Mouse (Mus musculus) midbrain, postnatal 0 days (tissue): ENCODE data around the gene Ccser1. TPM values are rescaled to one million over a fixed set of nuclear protein-coding genes. Genes with fewer than 3 reads are reported as not detected.
"Not testable (repeated sequence)": the region's sequence is repeated elsewhere in the genome, so short reads cannot be mapped to it uniquely, and the experiment has no call there.

ENCODE experiments used
- ATAC-seq: fragments of 200-750 bp; cut with Nextera tagmentation; 2 replicates; pipeline ENCODE4 v1.8.0; 2017; ENCODE audit warnings: moderate number of reproducible peaks, mild to moderate bottlenecking, moderate TSS enrichment, moderate library complexity; ENCODE audit not compliant: low FRiP score
- DNase-seq: peaks from one replicate; pipeline ENCODE4 v3.0.0-alpha.2; 2015; ENCODE audit warnings: low spot score
- H3K27ac ChIP-seq: fragments of 300-500 bp; sonication (generic); 2 replicates; pipeline ENCODE4 v1.5.1; 2014; ENCODE audit warnings: low read depth, mild to moderate bottlenecking, low read length, mixed read lengths
- H3K27me3 ChIP-seq: fragments of 300-500 bp; sonication (generic); 2 replicates; pipeline ENCODE4 v1.6.1; 2014; ENCODE audit warnings: low read length, control low read depth, mixed read lengths; ENCODE audit not compliant: insufficient read depth
- H3K36me3 ChIP-seq: fragments of 300-500 bp; sonication (generic); 2 replicates; pipeline ENCODE4 v1.6.1; 2014; ENCODE audit warnings: low read length, control low read depth, mixed read lengths; ENCODE audit not compliant: insufficient read depth
- H3K4me1 ChIP-seq: fragments of 300-500 bp; sonication (generic); 2 replicates; pipeline ENCODE4 v1.6.1; 2014; ENCODE audit warnings: mild to moderate bottlenecking, control low read depth, antibody characterized with exemption, low read length, mixed read lengths; ENCODE audit not compliant: insufficient read depth
- H3K4me2 ChIP-seq: fragments of 300-500 bp; sonication (generic); 2 replicates; pipeline ENCODE4 v1.6.1; 2014; ENCODE audit warnings: low read depth, mild to moderate bottlenecking, low read length, mixed read lengths; ENCODE audit not compliant: poor library complexity, severe bottlenecking
- H3K4me3 ChIP-seq: fragments of 300-500 bp; sonication (generic); 2 replicates; pipeline ENCODE4 v1.5.1; 2014; ENCODE audit warnings: low read depth, mild to moderate bottlenecking, low read length, moderate library complexity
- H3K9ac ChIP-seq: fragments of 300-500 bp; sonication (generic); replicated peaks from 2 replicates; pipeline ENCODE4 v1.6.1; 2014; ENCODE audit warnings: mild to moderate bottlenecking, low read length, moderate library complexity, mixed read lengths; ENCODE audit not compliant: poor library complexity, severe bottlenecking
- H3K9me3 ChIP-seq: fragments of 300-500 bp; sonication (generic); 2 replicates; pipeline ENCODE4 v1.6.1; 2016; ENCODE audit warnings: low read length, control low read depth
- CTCF ChIP-seq: IDR thresholded peaks from 2 replicates; pipeline ENCODE4 v1.5.1; 2016; ENCODE audit warnings: antibody characterized with exemption, mild to moderate bottlenecking
- WGBS: fragments of 180-500 bp; shearing (Covaris S2); extraction: QIAGEN DNeasy Blood & Tissue Kit; methylation state at CpG from one replicate; pipeline ENCODE4 v1.1.7; 2014; 5-methylcytosine and 5-hydroxymethylcytosine counted together
- polyA plus RNA-seq: library from polyadenylated mRNA; unstranded; fragments of >200 nt; fragmentation: Nextera tagmentation; extraction: Ambion mirVana; gene quantifications from 2 replicates; pipeline ENCODE4 v1.2.1, GENCODE M21; 2015
- total RNA-seq: library from RNA; depleted of rRNA; stranded (reverse); fragments of >200 nt; gene quantifications from 2 replicates; pipeline ENCODE4 v1.2.3, GENCODE M21; 2014

Gene Ccser1
- total and polyA plus RNA-seq, 2 experiments from 2014 or later = 13.9 to 51.4 TPM

- Histone ChIP-seq H3K4me1 (no peaks in the 10 kb centered on the region), H3K27ac (no peak overlapping the region), H3K27me3 (no peaks in the 10 kb centered on the region), H3K36me3 (no peaks in the 10 kb centered on the region), H3K9ac (no peak overlapping the region), H3K4me2 (no peak overlapping the region), H3K4me3 (no peak overlapping the region), H3K9me3 (no peaks in the 10 kb centered on the region)
- DNase-seq = peak; percentile 75
- ATAC-seq = no peak
- no peak for TF ChIP-seq CTCF
- whole genome bisulfite sequencing = 75% methylated on average over 2 of the region's 2 CpGs
Observed at GRCm38 (mm10) chr6:61976878-61977277, 796.8 kb downstream of the Ccser1 start.

- H3K9ac ChIP-seq = no peak overlapping the region
- no peaks in the 10 kb centered on the region for H3K9me3 ChIP-seq
- no peaks in the 10 kb centered on the region for H3K27me3 ChIP-seq
- H3K4me1 ChIP-seq = no peaks in the 10 kb centered on the region
- no peak overlapping the region for H3K4me2 ChIP-seq
- H3K36me3 ChIP-seq = no peaks in the 10 kb centered on the region
- ATAC-seq (no peak), DNase-seq (peak; percentile 11)
- H3K27ac ChIP-seq = no peak overlapping the region
- no peak overlapping the region for H3K4me3 ChIP-seq
- WGBS = 24% methylated on average over 2 of the region's 2 CpGs
- TF ChIP-seq CTCF = peak; percentile 67
Observed at GRCm38 (mm10) chr6:61978379-61978778, 798.3 kb downstream of the Ccser1 start.

- no peak for TF ChIP-seq CTCF
- Histone ChIP-seq H3K4me3 (no peak overlapping the region), H3K4me1 (no peaks in the 10 kb centered on the region), H3K27me3 (no peaks in the 10 kb centered on the region), H3K9me3 (no peaks in the 10 kb centered on the region), H3K9ac (no peak overlapping the region), H3K27ac (no peak overlapping the region), H3K36me3 (no peaks in the 10 kb centered on the region), H3K4me2 (no peak overlapping the region)
- ATAC-seq = no peak
- no peak for DNase-seq
Observed at GRCm38 (mm10) chr6:62014374-62014773, 834.2 kb downstream of the Ccser1 start.

GRCm38 (mm10) chr6:62044454-62044853 is 864.3 kb downstream of the Ccser1 start:
- no peak overlapping the region for H3K9ac ChIP-seq
- H3K4me2 ChIP-seq = no peak overlapping the region
- DNase-seq (no peak), ATAC-seq (no peak)
- H3K9me3 ChIP-seq = no peaks in the 10 kb centered on the region
- H3K4me1 ChIP-seq = no peaks in the 10 kb centered on the region
- no peak for TF ChIP-seq CTCF
- no peak overlapping the region for H3K4me3 ChIP-seq
- 80% methylated on average over 1 of the region's 1 CpGs for WGBS
- H3K27me3 ChIP-seq = no peaks in the 10 kb centered on the region
- no peaks in the 10 kb centered on the region for H3K36me3 ChIP-seq
- no peak overlapping the region for H3K27ac ChIP-seq

- not testable (repeated sequence) for H3K4me1 ChIP-seq, H3K27me3 ChIP-seq, H3K9me3 ChIP-seq, H3K36me3 ChIP-seq, H3K4me3 ChIP-seq, H3K27ac ChIP-seq, H3K9ac ChIP-seq, H3K4me2 ChIP-seq, DNase-seq, ATAC-seq
- WGBS = 87% methylated on average over 1 of the region's 1 CpGs
Observed at GRCm38 (mm10) chr6:62045042-62045441, 864.9 kb downstream of the Ccser1 start.

GRCm38 (mm10) chr6:62055276-62055675 is 875.2 kb downstream of the Ccser1 start:
- no peak for TF ChIP-seq CTCF
- no peak overlapping the region for H3K4me3 ChIP-seq
- no peaks in the 10 kb centered on the region for H3K27me3 ChIP-seq
- WGBS = 48% methylated on average over 2 of the region's 2 CpGs
- H3K36me3 ChIP-seq = no peaks in the 10 kb centered on the region
- ATAC-seq (no peak), DNase-seq (no peak)
- H3K9me3 ChIP-seq = no peaks in the 10 kb centered on the region
- no peak overlapping the region for H3K4me2 ChIP-seq
- no peak overlapping the region for H3K9ac ChIP-seq
- no peak overlapping the region for H3K27ac ChIP-seq
- no peaks in the 10 kb centered on the region for H3K4me1 ChIP-seq
